ENCODE assay signal across 15 mouse cellular contexts in genomic region chr3:30917160-30917559, GRCm38 (mm10).
"Had no signal": no experiment of that assay in that cellular context is flagged by ENCODE, and none has a peak within 500 bp of the region (broad histone marks: within the 10 kb centered on the region; RNA-seq: fewer than 3 reads in every experiment).

No protein-coding gene starts in this region.

- ATAC-seq: liver, embryonic 12.5 days; midbrain, embryonic 15.5 days had no signal

- DNase-seq: kidney, postnatal 25 days; lung, embryonic 14.5 days; lung, postnatal 14 days; retina, postnatal 1 day; right cerebral cortex, postnatal 4 days; spleen, adult 18-20 months; thymus, adult 2 months; thymus, postnatal 25 days had no signal

- H3K27me3 ChIP-seq: kidney, embryonic 15.5 days; limb, embryonic 15.5 days; liver, embryonic 12.5 days; midbrain, embryonic 15.5 days; neural tube, embryonic 13.5 days; stomach, embryonic 15.5 days had no signal

- H3K4me2 ChIP-seq: kidney, embryonic 15.5 days; limb, embryonic 15.5 days; liver, embryonic 12.5 days; lung, embryonic 14.5 days; midbrain, embryonic 11.5 days; midbrain, embryonic 15.5 days; neural tube, embryonic 13.5 days; stomach, embryonic 15.5 days had no signal

- H3K9me3 ChIP-seq: kidney, embryonic 15.5 days; limb, embryonic 15.5 days; liver, embryonic 12.5 days; midbrain, embryonic 15.5 days; neural tube, embryonic 13.5 days; stomach, embryonic 15.5 days had no signal

- H3K4me1 ChIP-seq: kidney, embryonic 15.5 days; limb, embryonic 15.5 days; liver, embryonic 12.5 days; midbrain, embryonic 15.5 days; neural tube, embryonic 13.5 days; stomach, embryonic 15.5 days had no signal

- H3K4me3 ChIP-seq: kidney, embryonic 15.5 days; limb, embryonic 15.5 days; liver, embryonic 12.5 days; midbrain, embryonic 15.5 days; neural tube, embryonic 13.5 days; stomach, embryonic 15.5 days had no signal

- H3K9ac ChIP-seq: kidney, embryonic 15.5 days; limb, embryonic 15.5 days; liver, embryonic 12.5 days; lung, embryonic 14.5 days; midbrain, embryonic 15.5 days; neural tube, embryonic 13.5 days; stomach, embryonic 15.5 days had no signal

- H3K27ac ChIP-seq: kidney, embryonic 15.5 days; limb, embryonic 15.5 days; liver, embryonic 12.5 days; midbrain, embryonic 15.5 days; neural tube, embryonic 13.5 days; stomach, embryonic 15.5 days had no signal
